Mouse (Mus musculus) lung, postnatal 0 days (tissue): ENCODE measurements around the gene Gm49673.
"Not testable (repeated sequence)": the region's sequence is repeated elsewhere in the genome, so short reads cannot be mapped to it uniquely, and the experiment has no call there.

Source experiments
- CTCF ChIP-seq: IDR thresholded peaks from 2 replicates; pipeline ENCODE4 v1.5.1; 2016; ENCODE audit warnings: antibody characterized with exemption, mild to moderate bottlenecking
- EP300 ChIP-seq: IDR thresholded peaks from 2 replicates; pipeline ENCODE4 v1.6.1; 2016; ENCODE audit warnings: antibody characterized with exemption, mild to moderate bottlenecking, control low read depth

- TF ChIP-seq CTCF, EP300: not testable (repeated sequence)
Measured at GRCm38 (mm10) chr17:8165608-8165945, 18.0 kb upstream of the Gm49673 start.
